Mouse (Mus musculus) ovary, postnatal 14 days (tissue): ENCODE measurements around the gene Tent4a.

Experiments used
- DNase-seq: peaks from one replicate; pipeline ENCODE4 v3.0.0; 2022; ENCODE audit warnings: low spot score

Gene Tent4a

DNA sequence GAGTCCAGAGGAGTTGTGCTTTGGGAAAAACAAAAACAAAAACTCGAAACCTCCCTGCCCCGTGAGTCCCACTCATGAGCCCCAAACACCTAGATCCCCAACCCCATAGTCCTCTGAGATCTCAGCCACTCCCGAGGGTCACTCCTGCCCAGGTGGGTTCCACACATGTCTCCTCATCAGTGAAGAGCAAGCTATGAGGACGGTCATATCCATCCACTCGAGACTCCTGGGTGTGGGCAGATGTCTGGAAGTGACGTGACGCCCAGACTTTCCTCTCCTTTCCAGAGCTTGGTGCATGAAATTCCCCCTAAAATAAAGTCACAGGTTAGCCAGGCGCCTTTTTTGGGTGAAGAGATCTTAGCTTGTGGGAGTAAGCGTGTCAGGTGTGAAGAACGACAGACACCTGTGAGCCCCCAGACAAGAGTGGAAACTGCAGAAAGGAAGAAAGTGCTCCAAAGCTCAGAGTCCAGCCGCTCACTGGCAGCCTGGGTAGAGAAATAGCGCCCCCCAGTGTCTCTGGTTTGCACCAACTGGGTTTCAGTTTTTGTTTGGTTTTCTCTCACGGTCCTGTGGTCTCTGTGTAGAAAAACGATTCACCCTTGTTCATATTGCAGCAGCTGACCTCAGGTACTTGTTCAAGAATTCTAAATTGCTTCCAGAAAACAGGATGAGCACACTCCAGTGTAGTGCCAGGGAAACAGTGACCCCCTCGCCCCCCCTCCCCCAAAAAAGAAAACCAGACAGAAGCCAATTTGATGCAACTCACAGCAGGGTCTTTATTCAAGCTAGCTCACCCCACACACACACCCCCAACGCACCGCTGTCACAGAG lies 73.6 kb downstream of the Tent4a start:
- peak; percentile 60 for DNase-seq

DNA sequence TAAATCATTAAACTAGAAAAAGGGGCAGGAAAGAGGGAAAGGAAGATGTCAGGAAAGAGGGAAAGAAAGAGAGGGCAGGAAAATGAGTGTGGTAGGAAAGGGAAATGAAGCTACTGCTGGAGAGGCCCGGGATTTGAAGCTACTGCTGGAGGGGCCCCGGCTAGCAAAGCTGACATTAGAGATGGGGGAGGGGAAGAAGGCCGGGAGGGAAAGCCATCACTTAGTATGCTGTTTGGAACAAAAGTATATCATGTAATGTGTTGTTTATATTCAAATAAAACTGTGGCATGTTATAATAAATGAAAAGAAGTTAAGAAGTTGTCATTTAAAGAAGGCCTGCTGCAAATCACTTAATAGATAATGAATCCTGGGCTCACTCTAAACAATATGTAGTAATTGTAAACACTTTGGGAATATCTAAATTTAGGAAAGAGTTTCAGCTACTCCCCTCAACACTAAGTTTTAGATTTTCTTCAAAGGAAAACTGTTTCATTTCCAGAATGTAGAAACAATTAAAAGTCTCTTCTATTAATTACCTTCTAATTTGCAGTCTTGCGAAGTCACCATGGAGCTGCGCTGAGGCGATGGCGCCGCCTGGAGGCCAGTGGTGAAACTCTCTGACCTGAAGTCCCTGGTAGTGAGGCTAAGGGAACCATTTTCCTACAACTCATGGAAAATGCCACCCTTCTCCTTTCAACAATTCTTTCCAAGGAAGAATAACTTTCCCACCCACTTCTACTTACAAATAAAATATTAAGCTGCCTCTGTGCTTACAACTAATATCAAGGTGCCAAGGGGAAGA lies 74.6 kb downstream of the Tent4a start:
- DNase-seq: peak; percentile 56

DNA sequence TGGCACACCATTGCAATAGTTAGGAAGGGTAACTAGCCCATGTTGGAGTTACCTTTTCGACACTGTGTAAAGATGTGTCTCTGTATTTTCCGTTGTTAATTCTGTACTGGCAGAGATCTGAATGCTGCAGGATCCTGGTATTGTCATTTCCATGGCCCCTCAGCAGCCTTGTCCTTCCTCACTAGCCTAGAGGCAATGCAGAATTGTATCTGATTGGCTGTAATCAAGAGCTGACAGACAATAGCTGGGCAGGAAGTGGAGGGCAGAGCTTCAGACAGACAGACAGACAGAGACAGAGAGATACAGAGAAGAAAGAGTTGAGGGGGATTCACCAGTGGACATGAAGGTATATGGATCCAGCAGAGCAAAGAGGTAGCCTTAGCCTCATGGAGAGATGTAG lies 75.5 kb downstream of the Tent4a start:
- DNase-seq: no peak

DNA sequence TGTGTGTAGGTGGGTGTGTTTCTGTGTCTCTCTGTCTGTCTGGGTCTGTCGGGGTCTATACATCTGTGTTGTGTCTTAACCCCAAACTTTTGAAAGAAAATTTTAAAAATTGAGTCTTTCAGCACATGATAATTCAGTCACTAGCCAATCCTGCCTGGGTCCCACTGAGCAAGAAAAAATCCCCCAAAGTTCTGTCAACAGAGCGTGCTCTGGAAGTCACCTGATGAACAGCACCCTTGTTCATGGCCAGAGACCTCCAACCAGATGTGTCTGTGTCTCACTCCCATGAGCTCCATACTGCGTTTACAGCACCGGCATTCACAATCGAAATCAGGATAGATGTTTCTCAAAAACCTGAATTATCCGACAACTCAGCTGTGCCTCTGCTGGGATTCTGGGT lies 76.0 kb downstream of the Tent4a start:
- DNase-seq: no peak

DNA sequence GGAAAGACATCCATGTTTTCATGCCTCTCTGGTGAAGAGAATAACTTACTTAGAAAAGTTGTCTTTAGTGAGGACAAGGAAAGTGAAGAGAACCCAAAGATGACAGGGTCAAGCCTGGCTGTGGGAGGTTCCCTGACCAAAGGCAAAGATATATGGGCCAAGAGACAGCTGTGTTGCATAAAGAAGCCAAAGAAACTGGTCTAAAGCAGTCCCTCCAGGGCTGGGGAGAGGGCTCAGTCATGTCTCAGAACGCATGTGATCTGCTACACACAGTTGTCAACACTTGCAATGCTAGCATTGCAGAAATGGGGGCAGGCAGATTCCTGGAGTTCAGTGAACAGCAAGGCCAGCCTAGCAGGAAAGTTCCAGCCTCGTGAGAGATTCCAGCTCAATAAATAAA lies 77.3 kb downstream of the Tent4a start:
- DNase-seq: no peak

DNA sequence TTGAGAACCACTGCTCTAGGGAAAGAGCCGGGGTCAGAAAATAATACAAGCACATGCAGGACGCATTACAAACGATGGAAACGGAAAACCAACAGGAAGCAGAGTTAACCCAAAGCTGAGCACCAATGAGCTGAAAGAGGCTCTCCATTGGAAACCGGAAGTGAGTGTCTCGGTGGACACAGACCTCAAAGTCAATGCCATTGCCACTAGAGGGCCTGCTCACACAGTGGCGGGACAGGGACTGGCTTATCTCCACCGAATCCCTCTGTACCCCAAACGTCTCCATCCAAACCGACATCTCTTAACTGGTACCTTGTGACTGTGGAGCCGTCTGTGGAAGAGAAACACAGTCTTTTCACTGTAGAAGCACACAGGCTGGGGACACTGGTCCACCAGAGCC lies 77.8 kb downstream of the Tent4a start:
- no peak for DNase-seq

DNA sequence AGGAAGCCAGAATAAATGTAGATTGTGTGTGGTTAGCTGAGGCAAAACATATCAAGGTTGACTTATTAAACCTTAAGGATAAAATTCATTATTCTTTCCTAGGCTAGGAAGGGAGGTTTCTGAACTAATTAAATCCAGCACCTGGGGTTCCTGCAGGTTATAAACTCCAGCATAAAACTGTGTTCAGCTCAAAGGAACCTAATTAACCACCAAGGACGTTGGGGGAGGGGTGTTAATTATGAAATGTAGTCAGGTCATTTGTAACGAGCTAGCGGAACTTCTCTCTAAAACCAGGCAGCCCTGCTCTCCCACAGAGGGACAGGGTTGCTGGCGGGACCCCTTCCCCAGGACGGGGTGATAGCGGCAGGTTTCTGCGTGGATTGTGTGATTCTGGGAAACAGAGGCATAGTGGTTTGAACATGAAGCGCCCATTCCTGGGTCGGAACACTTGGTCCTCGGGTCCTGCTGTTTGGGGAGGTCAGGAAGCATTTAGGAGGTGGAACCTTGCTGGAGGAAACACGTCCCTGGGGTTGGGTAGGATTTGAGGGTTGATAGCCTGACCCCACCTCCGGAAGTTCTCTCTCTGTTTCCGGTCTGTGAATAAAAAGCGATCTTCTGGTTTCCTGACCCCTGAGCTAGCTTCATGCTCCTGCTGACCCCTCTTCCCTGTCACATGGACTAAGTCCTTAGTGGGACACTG lies 78.8 kb downstream of the Tent4a start:
- DNase-seq: no peak
